Mouse (Mus musculus) cortical plate, adult 2 months (tissue): ENCODE results near the gene Rassf8.

Experiments
- CTCF ChIP-seq: fragments of 200-500 bp; IDR thresholded peaks from 2 replicates; pipeline ENCODE4 v1.5.1; 2011; ENCODE audit warnings: mild to moderate bottlenecking, control low read depth, low read length; ENCODE audit not compliant: insufficient read depth; ENCODE audit errors: extremely low read depth
- POLR2A ChIP-seq: fragments of 200-500 bp; IDR thresholded peaks from 2 replicates; pipeline ENCODE4 v1.6.1; 2011; ENCODE audit warnings: mild to moderate bottlenecking, low read length, control low read depth; ENCODE audit not compliant: insufficient read depth; ENCODE audit errors: extremely low read depth

GRCm38 (mm10) chr6:145804276-145804675 lies 57.7 kb downstream of the Rassf8 start:
- TF ChIP-seq CTCF (no peak), POLR2A (no peak)
